Mouse (Mus musculus): ENCODE measurements at regions not wholly inside any gene's neighbourhood (a gene's known extent, or its start where the extent isn't known, plus 50 kb on each side); places are given as distances from the start of the nearest gene placed in this dataset.

DNA sequence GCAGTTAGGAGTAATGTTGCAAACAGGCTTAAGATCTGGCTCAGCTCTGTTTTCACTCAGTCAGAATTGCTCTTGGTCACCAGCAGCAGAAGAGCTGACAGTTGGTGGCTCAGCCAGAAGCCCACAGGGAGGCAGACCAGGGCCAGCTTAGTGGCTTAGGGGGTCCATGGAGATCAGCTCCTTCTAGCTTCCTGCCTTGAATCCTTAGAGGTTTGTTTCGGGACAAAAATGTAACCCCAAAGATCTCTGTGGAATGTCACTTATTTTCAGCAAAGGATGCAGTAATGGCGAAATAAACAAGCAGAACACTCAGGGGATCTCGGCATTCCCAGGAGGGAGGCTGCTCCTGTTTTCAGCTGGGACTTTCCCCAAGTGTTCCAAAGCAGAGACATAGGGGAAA, 247.8 kb downstream of the 1500009L16Rik start:
- DNase-seq: no peak

DNA sequence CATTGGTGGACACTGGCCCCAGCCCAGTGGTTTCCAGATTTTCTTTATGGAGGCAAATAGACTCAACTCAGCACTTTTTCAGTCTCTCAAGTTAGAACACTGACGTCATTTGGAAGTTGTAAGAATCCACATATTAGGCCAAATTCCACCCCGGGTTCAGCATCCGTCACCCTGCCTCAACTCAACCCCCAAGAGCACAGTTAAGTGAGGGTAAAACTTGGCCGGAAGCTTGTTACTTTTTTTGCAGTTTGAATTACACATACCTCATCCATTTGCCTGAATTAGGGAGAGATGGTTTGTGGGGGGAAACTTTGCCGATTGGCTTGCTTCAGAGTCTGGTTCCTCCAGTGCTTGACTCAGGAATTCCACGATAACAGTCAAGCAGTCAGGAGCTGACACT, 251.9 kb downstream of the 1500009L16Rik start:
- no peak for DNase-seq

DNA sequence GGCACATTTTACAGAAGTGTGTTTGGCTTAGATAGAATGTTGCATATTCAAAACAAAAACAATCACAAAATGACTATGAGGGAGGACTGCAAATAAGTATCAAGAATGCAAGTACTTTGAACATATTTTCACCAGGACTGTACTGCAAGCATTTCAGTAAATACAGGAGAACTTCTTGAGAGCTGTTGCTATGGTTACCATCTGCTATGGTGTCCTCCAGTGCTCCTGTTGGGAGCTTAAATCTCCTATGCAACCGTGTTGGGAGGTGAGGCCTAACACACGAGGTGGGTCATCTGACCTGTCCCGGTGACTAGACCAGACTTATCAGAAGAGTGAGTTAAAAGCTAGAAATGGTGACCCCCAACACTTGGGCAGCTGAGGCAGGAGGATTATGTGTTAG, 253.9 kb downstream of the 1500009L16Rik start:
- no peak for DNase-seq

DNA sequence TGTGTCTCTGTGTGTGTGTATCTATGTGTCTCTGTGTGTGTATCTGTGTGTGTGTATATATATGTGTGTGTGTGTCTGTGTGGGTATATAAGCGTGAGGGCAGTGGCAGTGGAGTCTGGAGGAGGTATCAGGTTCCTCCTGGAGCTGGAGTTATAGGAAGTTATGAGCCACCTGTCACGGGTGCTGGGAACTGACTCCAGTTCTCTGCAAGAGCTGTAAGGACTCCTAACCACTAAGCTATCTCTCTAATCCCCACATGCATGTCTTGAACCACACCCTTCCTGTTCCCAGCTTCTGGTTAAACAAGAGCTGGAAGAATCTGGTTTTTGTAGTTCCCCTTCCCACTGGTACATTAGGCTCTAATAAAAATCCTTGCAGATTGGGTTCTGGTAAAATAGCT, 257.3 kb downstream of the 1500009L16Rik start:
- DNase-seq: no peak

DNA sequence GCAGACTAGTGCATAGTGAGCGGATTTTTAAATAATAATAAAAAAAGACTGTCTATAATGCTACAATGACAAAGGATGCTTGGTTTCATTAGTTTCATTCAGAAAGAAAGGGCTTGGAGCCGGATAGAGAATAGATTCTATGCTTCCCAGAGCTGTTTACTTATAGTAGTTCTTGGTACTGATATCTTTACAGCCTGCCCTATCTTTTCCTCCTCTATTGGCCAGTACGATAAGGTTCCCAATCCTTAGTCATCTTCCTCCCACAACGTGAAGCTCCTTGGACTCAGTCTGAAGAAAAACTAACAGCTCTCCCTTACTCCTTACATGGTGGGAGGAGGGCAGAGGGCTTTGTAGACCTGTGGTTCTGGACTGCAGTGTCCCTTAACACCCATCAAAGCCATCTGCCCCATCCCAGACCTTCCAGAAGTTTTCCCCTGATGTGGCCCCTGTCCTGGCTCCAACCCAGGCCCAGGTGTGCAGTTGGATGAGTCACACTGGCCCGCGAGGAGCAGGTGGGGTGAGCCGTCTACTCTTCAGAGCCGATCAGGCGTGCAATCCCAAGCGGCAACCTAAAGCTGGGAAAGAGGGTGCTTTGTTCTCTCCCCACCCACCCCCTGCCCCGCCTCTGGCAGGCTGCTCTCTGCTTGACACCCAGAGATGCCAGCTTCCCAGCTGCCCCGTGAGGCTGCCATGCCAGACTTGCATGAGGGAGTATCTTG, 262.2 kb downstream of the 1500009L16Rik start:
- peak in 1 of 2 experiments; percentile 6 for DNase-seq

DNA sequence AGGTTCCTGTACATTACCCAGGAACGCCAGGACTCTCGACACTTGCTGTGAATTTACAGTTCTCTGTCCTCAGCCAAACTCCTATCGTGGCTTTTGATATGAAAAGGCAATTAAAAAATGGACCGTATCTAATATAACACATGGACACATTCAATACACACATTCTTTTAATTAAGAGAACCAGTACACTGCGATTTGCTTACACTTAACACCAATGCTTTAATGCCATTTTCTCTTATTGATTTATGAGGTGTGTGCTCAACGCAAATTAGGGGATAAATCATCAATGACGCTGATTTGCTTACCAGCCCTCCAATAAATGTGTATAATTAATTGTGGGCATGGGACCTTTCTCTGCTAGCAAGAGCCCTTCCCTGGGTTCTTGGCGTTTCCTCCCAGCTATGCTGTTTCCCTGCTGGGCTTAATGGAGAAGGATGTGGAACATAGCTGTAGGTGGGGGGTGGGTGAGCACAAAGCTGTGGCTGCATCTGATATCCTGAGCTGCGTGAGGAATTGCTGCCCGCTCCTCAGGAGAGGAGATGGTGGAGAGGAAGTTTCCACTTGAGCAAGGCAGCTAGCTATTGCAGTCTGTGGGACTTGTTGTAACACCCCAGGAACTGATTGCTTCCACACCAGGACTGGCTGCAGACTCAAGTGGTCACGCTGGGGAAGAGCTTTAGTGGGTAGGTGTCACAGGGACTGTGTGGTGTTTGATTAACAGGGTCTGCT, 270.1 kb downstream of the 1500009L16Rik start:
- DNase-seq: no peak

DNA sequence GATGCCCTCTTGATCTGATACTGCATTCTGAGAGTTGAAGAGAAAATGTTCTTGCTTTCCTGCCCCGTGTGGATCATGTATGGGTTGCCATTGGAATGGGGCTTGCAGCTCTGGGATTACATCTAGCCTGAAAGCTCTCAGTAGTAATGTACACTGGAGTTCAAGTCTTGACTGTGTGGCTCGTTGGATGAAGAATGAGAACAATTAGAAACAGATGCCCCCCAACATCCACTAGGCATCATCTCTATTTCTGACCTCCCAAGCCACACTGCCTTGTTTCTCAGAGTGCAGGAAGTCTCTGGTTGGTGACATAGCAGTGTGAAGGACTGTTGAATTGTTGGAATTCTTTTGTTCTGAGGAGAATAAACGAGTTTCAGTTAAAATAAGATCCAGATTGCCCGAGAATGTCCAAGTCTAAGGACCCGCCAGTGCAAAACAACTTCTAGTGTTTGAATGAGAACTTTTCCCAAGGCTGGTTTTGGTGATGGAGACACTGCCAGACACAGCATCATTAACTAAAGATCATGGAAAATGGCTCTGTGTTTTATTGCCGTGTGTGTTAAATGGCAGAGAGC, 272.4 kb downstream of the 1500009L16Rik start:
- DNase-seq: no peak

DNA sequence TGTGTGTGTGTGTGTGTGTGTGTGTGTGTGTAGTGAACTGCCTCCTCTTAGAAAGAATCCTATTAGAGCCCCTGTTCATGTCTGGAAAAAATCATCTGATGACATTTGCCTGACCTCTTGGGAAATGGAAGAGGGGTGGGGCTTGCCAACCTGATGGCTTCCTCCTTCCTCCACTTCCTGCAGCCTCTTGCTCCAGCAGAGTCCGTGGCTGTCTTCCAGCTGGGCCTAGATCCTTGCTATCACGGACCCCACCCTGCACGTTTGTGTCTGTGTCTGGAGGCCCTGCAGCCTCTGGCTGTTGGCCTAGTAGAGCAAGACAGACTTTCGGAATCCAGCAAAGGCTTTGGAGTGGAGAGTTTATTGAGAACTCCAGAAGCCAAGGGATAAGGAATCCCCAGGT, 273.2 kb downstream of the 1500009L16Rik start:
- no peak for DNase-seq

DNA sequence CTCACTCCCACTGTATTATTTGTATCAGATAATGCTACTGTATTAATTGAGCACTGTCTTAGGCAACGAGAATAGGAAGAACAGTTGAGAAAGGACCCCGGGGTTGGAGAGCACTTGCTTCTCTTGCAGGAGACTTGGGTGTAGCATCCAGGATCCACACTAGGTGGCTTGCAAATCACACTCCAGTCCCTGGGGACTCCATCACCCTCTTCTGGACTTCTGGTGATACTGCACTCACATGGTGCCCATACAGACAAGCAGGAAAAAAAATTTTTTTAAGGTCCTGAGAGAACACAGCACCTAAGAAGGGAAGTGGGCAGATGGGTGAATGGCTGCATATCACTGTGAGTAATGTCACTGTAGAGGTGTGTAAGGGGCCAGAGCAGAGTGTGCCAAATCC, 273.8 kb downstream of the 1500009L16Rik start:
- no peak for DNase-seq

DNA sequence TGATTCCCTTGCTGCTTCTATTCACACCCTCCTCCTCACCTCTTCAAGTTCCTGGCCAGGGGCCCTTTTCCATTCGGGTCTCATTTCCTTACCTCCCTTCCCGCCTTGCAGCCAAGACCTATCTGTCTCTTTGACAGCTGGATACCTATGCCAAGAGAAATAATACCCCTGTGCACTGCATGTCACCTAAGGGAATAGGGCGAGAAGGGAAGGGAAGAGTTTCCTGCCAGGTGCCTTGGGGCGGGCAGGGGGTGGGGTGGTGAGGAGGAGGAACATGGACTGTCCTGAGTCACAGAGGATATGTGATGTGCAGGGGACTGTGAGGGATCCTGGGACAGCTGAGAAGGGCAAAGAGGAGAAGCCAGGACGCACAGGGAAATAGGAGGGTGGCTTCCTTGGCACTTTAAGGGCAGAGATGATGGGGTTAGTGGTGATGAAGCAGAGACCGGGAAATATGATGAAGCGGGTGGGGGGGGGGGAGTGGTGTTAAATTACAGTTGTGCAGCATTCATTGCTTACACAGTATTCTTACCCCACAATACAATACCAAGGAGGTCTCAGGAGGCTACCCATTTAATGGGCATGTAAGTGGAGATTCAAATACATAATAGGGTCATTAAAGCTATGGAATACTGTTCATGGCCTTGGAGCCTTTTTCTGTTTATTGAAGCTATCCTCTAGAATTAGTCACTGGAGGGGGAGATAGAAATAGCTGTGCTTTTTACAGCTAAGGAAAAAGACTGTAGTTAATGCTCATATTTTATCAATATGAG, 278.0 kb downstream of the 1500009L16Rik start:
- DNase-seq: no peak

DNA sequence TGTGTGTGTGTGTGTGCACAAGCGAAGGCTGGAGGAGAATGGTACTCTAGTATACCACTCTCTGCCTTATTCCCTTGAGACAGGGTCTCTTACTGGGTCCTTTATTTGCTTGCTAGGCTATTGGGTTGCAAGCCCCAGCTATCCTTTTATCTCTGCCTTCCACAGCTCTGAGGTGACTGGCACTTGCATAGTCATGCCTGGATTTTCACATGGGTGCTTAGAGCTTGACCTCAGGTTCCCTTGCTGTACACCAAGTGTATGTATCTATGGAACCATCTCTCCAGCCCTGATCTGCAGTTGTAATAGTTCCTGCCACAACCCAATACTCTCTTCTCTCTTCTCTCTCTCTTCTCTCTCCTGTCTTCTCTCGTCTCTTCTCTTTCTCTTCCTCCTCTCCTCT, 280.1 kb downstream of the 1500009L16Rik start:
- no peak for DNase-seq

DNA sequence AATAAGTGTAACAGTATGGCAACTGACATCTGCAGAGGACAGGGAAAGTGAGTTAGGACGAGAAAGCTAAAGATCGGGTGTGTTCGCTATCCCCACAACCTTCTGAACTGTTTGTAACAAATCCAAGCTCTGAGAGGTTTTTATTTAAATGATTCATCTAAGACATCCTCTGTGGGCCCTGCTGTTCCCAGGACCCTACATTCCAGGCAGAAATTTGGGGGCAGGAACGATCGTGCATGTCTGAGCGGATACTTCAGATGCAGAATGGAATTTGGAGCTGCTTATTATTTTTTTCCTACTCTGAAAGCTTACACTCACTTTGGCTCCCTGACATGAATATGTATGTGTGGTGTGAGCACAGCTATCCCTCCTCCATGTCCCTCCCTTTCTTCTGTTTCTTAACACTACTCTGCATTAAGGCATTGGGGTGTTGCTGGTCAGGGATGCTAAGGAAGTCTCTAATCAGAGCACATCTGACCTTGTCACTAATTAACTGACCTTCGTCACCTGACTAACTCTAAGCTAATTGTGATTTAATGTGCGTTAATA, 281.0 kb downstream of the 1500009L16Rik start:
- DNase-seq: no peak

DNA sequence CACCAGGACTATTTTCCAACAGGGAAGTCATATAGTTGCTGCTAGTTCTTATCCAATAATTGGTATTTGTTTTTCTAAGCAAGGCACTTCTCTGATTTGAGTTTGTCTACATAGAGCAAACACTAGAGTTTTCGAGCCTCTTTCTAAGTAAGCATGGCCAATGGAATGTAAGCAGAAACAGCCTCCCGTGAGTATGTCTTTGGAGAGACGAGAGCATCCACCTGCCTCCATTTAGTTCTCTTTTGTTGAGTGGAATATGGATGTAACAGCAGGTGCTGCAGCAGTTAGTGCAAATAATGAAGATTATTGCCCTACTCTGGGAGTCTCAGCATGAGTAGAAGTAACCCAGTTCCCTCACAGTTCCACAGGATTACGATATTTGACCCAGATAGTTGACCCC, 286.3 kb downstream of the 1500009L16Rik start:
- DNase-seq: no peak

DNA sequence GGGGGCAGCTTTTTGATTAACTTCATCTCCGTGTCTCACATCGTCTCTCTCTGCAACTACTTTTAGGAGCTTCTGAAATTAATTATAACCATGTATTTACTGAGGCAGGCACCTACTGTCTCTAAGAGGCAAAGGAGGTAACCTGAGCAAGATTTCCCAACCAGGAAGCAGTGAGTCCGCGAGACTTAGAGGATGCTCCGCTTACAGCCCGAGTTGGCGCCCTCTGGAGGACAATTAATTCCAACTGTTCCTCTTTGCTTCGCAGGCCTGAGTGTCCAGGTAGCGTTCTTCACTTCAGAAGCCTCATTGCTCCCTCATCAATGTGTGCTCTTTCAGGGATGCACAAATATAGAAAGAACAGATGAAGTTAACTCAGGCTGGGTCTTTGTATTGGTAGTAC, 296.7 kb downstream of the 1500009L16Rik start:
- peak; percentile 76 to 79 for DNase-seq

DNA sequence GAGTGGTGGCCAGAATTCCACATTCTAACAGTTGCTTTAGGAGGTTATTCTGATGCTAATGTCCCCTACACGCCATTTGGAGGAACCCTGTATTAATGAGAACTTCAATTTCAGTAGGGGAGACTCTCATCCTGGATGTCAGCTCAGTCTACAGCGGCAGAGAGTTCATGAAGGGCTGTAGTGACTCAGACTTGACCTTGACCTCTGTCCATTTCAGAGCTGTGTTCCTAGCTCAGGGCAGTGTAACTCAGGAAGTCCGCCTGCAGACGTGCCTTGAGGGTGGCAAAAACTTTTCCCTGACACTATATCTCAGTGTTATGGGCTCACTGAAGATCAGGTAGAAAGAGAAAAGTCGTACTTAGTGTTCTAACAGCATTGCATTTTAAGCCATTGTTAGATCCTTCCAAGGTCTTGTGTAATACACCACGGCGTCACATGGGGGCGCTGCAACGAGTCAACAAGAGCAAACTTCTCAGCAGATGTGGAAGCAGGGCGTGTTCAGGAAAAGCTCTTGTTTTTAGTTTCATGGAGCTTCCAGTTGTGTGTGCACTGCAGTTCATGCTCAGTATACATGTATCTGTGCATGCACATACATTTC, 297.5 kb downstream of the 1500009L16Rik start:
- peak; percentile 19 to 38 for DNase-seq

DNA sequence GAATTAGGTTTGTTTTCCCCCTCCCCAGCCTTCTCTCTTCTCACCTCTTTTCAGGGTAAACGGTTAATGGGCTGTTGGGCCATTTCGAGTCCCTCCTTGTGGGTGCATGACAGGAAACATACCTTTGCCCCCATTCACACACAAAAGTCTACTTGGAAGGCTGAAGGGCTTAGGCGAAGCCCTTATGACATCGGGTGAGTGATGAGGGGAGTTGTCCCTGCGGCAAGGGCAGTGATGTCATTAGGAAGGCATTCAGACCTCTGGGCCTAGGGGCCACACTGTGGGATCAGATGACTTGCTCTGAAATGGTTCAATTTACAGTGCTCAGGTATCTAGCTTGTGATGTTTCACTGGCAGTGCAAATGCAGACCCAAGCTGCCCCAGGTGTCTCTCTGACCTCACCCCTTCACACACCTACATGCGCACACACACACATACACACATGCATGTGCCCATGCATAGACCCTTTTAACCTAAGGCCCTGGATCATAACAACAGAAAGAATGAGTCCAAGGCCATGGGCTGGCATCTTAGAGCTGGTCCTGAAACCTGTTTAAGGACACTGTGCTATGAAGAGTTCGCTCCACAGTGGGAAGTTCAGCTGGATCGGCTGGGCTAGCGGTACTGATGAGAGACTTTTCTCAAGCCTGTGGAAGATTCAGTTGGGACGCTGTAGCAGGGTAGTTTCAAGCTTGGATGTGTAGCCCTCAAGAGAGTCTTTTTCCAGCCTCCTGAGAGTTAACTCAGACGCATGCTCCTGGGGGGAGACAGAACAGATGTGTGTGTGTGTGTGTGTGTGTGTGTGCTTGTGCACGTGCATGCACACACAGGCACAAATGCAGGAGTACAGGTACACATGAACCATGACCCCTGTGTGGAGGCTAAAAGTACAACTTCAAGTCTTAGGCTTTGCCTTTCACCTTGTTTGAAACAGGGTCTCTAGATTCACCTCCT, 298.8 kb downstream of the 1500009L16Rik start:
- DNase-seq: no peak

DNA sequence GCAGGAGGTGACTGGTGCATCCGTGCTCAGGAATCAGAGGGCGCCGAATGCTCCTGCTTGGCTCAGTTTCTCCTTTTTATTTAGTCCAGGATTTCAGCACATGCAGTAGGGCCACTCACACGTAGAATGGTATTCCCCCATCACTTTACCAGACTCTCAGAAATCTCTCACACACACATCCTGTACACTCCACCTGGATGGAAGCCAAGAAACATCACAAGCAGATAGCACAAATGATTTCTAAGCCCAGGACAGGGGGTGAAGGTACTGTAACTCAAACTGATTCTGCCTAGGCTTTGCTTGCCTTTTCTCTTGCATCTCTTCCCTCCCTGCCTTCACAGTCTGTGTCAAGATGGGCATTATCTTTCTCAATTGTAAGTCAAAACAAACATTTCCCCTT, 301.6 kb downstream of the 1500009L16Rik start:
- no peak for DNase-seq

DNA sequence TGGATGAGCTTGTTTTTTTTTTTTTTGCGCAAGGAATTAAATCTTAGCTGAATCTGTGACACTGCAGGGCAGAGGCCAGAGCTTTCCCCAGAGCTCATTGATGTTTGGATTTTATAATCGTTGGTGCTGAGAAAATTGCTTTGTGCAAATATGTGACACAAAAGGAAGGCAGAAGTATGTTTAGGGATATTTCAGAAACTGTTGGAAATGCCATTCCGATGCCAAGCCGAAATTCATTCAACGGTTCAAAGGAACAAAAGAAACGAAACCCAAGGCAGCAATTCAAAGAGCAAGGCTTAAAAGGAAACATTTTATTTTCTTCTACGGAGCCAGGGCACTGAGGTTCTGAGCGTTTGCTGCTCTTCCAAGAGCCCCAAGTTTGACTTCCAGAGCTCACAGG, 302.2 kb downstream of the 1500009L16Rik start:
- DNase-seq: no peak

DNA sequence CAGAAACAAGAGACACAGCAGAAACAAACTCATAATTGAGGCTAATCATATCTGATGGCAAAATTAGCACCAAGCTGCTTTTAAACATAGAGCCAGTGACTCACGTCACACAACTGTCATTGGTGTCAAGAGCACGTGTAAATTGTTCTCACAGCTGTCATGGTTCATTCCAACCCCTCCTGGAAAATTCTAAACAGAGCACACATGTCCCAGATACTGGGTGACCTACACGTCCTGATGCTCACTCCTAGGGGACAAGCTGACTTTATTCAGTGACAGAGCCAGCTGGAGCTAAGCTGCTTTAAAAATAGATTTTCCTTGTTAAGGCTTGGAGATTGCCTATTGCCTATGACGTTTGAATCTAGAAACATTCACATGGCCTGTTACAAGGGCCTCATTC, 304.1 kb downstream of the 1500009L16Rik start:
- DNase-seq: no peak

DNA sequence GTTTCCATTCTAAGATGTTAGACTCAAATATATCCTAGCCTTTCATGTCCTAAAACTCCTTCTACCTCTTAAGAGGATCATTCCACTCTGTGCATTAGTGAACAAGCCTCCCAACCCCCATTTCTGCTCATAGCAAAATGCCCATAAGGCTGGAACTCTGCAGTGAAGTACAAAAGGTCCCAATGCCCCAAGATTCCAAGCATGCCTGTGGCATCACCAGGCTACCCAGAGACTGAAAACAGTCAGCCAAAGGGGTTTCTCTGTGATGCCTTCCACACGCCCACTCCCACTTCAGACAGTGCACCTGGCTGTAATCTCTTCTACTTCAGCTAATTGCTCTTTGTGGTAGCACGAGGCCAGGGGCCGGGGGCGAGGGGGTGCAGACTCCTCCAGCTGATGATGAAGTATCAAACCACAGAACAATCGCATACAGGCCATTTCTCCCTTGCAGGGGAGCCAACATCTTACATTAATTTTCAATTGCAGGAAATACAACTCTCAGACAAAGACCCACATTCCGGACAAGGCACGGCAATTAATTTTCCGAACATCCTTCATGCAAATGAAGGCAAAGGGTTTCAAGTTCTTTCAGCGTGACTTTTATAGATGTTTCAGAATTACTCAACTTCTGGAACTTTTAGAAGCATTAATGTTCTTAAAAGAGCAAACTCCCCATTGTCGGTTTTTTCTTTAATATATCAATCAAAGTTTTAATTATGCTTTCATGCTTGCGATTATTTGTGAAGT, 313.6 kb downstream of the 1500009L16Rik start:
- DNase-seq: no peak

DNA sequence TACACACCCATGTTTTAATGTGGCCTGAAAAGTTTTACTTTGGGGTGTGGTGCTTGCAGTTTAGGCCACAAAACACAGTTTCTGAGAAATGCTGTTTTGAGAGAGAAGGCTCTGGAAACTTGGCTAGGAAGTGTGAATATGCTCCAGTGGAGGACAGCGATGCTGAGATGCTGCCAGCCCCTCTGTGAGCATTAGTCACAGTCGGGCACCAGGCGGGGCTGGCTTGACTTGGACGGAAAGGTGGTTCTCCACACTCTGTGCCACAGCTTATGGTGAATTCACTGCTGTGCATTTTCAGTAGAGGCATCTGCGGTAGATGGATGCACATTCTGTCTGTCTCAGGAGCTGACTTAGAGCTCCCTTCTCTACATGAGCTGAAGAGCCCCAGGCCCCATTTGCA, 326.0 kb downstream of the 1500009L16Rik start:
- peak; percentile 48 to 56 for DNase-seq
